Mouse (Mus musculus) cerebellum, adult 9-11 months (tissue): ENCODE results near the gene Fmo9.

Experiments
- DNase-seq: peaks from one replicate; pipeline ENCODE4 v3.0.0; 2022

Fmo9 gene

GRCm38 (mm10) chr1:166681745-166682144 is at the start of gene Fmo9:
Gene Fmo9, minus strand, starts transcription at chr1:166681845.
- DNase-seq, result no peak

- DNase-seq, result no peak
These were observed 49.2 kb upstream of the Fmo9 start for GRCm38 (mm10) chr1:166730886-166731285.

- no peak for DNase-seq
These were observed 48.6 kb upstream of the Fmo9 start for GRCm38 (mm10) chr1:166730215-166730614.

- DNase-seq, result no peak
These were observed 29.2 kb upstream of the Fmo9 start for GRCm38 (mm10) chr1:166710861-166711260.

GRCm38 (mm10) chr1:166702270-166702912 is 20.7 kb upstream of the Fmo9 start:
- DNase-seq, result no peak

GRCm38 (mm10) chr1:166669264-166669663 is 12.4 kb downstream of the Fmo9 start:
- DNase-seq, result no peak

- no peak for DNase-seq
These were observed 20.8 kb downstream of the Fmo9 start for GRCm38 (mm10) chr1:166660800-166661199.

- no peak for DNase-seq
These were observed 34.1 kb downstream of the Fmo9 start, which contains the start of gene Gm4847 for GRCm38 (mm10) chr1:166647593-166647992. Gene Gm4847, minus strand, starts transcription at chr1:166647693.
